Mouse (Mus musculus): ENCODE data around the gene Ccl26. TPM values are rescaled to one million over a fixed set of nuclear protein-coding genes. Genes with fewer than 3 reads are reported as not detected.

Ccl26 gene
- total and polyA plus RNA-seq, 3 experiments = not detected

GRCm38 (mm10) chr5:135527986-135528385 is 35.4 kb downstream of the Ccl26 start:
- H3K4me1 ChIP-seq (ENCODE audit: control insufficient read depth, insufficient read depth, low read length) = peaks cover 34% of the 10 kb centered on the region
- H3K27me3 ChIP-seq (ENCODE audit: control insufficient read depth, insufficient read depth, low read length) = no peaks in the 10 kb centered on the region
- no peaks in the 10 kb centered on the region; the same call in 1 of the 2 replicates for H3K79me2 ChIP-seq (replicated peaks; ENCODE audit: control insufficient read depth, insufficient read depth, low read length)
- no peak overlapping the region for H3K9ac ChIP-seq (ENCODE audit: low read depth, low read length)
- H3K27ac ChIP-seq = peak overlapping the region; percentile 0; the same call in 1 of the 2 replicates
- H3K4me3 ChIP-seq = no peak overlapping the region
- intact Hi-C loops (cut with DNase I) = loop anchor here (2.0 kb wide), 1 partner anchor 17 kb away; the partner anchor contains the start of gene Hip1
- H3K36me3 ChIP-seq (ENCODE audit: control insufficient read depth, insufficient read depth, low read length) = peaks cover 11% of the 10 kb centered on the region
- TF ChIP-seq EP300 (IDR thresholded peaks at IDR 0.05; ENCODE audit: insufficient read depth, low read depth, low read length) (no peak), POLR2A (IDR thresholded peaks at IDR 0.05; ENCODE audit: insufficient read depth, low read depth, low read length) (no peak), CTCF (IDR thresholded peaks at IDR 0.05) (no peak)
- no peak for DNase-seq
- 33% methylated on average over 7 of the region's 7 CpGs for WGBS

DNA sequence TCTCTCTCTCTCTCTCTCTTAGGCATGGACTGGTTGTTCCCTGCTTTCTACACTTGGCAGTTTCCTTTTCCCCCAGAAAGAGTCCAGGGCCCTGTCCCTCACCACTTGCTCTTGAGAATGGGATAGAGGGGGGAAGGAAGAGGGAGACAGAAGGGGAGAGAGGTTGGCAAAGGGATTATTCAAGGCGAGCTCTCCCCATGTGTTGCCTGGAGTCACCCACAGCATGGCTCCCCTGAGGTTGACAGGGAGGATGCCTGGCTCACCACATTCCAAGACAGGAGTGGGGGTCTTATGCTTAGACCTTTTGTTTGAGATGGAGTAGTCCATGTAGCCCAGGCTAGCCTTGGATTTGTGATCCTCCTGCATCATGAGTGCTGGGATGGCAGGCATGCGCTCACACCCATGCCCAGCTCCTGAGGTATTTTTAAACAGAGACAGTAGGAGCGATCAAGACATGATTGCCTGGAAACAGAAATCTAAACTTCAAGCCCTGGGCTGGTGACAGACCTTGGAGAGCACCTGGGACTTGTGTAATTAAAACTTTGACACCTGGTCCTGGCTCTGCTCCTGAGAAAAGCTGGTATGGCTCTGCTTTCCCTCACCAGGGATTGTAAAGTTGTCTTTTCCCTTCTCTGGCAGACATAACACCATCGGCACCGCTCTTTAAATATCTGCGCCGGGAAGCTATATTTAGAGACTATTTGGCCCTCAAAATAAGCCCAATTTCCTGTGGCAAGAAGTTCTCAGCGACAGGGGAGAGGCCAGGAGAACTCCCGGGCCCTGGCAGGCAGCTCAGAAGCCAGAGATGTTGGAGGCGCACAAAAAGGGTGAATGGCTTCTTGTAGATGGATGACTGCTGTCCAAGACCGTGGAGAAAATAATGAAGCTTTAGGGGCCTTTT is 38.5 kb downstream of the Ccl26 start:
- peak overlapping the region; percentile 92 for H3K27ac ChIP-seq
- intact Hi-C loops (cut with DNase I) = no loop called here
- H3K79me2 ChIP-seq (replicated peaks; ENCODE audit: control insufficient read depth, insufficient read depth, low read length) = peaks cover 3% of the 10 kb centered on the region; the same call in 1 of the 2 replicates
- 10% methylated on average over 11 of the region's 11 CpGs for WGBS
- no peaks in the 10 kb centered on the region for H3K27me3 ChIP-seq (ENCODE audit: control insufficient read depth, insufficient read depth, low read length)
- TF ChIP-seq POLR2A (IDR thresholded peaks at IDR 0.05; ENCODE audit: insufficient read depth, low read depth, low read length) = no peak; the same call in 1 of the 2 replicates
- 0 out of 2 replicates have a peak overlapping the region, but pooled peaks have one; percentile 38 for H3K9ac ChIP-seq (ENCODE audit: low read depth, low read length)
- H3K4me3 ChIP-seq = peak overlapping the region; percentile 20; the same call in 1 of the 2 replicates
- H3K4me1 ChIP-seq (ENCODE audit: control insufficient read depth, insufficient read depth, low read length) = peaks cover 24% of the 10 kb centered on the region
- peaks cover 8% of the 10 kb centered on the region for H3K36me3 ChIP-seq (ENCODE audit: control insufficient read depth, insufficient read depth, low read length)
- DNase-seq = peak; percentile 46 to 67

DNA sequence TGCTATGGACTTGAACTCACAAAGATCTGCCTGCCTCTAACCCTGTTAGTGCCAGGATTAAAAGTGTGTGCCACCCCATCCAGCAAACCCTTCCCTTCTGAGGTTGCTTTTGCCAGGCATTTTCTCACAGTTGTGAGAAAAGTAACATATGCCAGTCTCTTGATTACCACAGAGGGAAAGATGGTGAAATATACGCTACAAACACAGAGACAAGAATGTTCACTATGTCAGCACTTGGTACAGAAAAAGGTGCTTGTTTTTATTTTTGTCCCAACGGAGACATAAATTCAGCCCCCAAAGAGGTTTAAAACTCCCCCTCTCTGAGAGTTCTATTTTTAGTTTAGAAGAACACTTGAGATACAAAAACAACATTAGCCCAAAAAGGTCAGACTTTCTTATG is 39.3 kb downstream of the Ccl26 start:
- Histone ChIP-seq H3K27me3 (ENCODE audit: control insufficient read depth, insufficient read depth, low read length) (no peaks in the 10 kb centered on the region), H3K9ac (ENCODE audit: low read depth, low read length) (no peak overlapping the region), H3K4me3 (no peak overlapping the region), H3K36me3 (ENCODE audit: control insufficient read depth, insufficient read depth, low read length) (peaks cover 8% of the 10 kb centered on the region; the same call in 1 of the 2 replicates), H3K79me2 (replicated peaks; ENCODE audit: control insufficient read depth, insufficient read depth, low read length) (peaks cover 3% of the 10 kb centered on the region; the same call in 1 of the 2 replicates), H3K27ac (peak overlapping the region; percentile 92), H3K4me1 (ENCODE audit: control insufficient read depth, insufficient read depth, low read length) (peaks cover 24% of the 10 kb centered on the region)
- DNase-seq = no peak
- intact Hi-C loops (cut with DNase I) = no loop called here
- TF ChIP-seq CTCF (IDR thresholded peaks at IDR 0.05) (no peak), POLR2A (IDR thresholded peaks at IDR 0.05; ENCODE audit: insufficient read depth, low read depth, low read length) (no peak), EP300 (IDR thresholded peaks at IDR 0.05; ENCODE audit: insufficient read depth, low read depth, low read length) (no peak)
- 48% methylated on average over 2 of the region's 2 CpGs for whole genome bisulfite sequencing

- intact Hi-C loops (cut with DNase I) = no loop called here
- peak in 1 of 2 experiments; percentile 51 for DNase-seq
- no peak overlapping the region for H3K9ac ChIP-seq (ENCODE audit: low read depth, low read length)
- no peak overlapping the region; the same call in 1 of the 2 replicates for H3K27ac ChIP-seq
- peaks cover 3% of the 10 kb centered on the region; the same call in 1 of the 2 replicates for H3K79me2 ChIP-seq (replicated peaks; ENCODE audit: control insufficient read depth, insufficient read depth, low read length)
- TF ChIP-seq POLR2A (IDR thresholded peaks at IDR 0.05; ENCODE audit: insufficient read depth, low read depth, low read length) = no peak
- TF ChIP-seq EP300 (IDR thresholded peaks at IDR 0.05; ENCODE audit: insufficient read depth, low read depth, low read length) = no peak
- no peak for TF ChIP-seq CTCF (IDR thresholded peaks at IDR 0.05)
- no peaks in the 10 kb centered on the region for H3K27me3 ChIP-seq (ENCODE audit: control insufficient read depth, insufficient read depth, low read length)
- peaks cover 5% of the 10 kb centered on the region; the same call in 1 of the 2 replicates for H3K36me3 ChIP-seq (ENCODE audit: control insufficient read depth, insufficient read depth, low read length)
- H3K4me1 ChIP-seq (ENCODE audit: control insufficient read depth, insufficient read depth, low read length) = peaks cover 18% of the 10 kb centered on the region
- 48% methylated on average over 9 of the region's 9 CpGs for WGBS
- H3K4me3 ChIP-seq = no peak overlapping the region
Measured at GRCm38 (mm10) chr5:135522111-135522722, 41.2 kb downstream of the Ccl26 start.

- H3K27ac ChIP-seq = no peak overlapping the region
- H3K27me3 ChIP-seq (ENCODE audit: control insufficient read depth, insufficient read depth, low read length) = no peaks in the 10 kb centered on the region
- intact Hi-C loops (cut with DNase I) = no loop called here
- H3K36me3 ChIP-seq (ENCODE audit: control insufficient read depth, insufficient read depth, low read length) = no peaks in the 10 kb centered on the region
- peaks cover 1% of the 10 kb centered on the region; the same call in 1 of the 2 replicates for H3K4me1 ChIP-seq (ENCODE audit: control insufficient read depth, insufficient read depth, low read length)
- H3K79me2 ChIP-seq (replicated peaks; ENCODE audit: control insufficient read depth, insufficient read depth, low read length) = peaks cover 3% of the 10 kb centered on the region; the same call in 1 of the 2 replicates
- TF ChIP-seq POLR2A (IDR thresholded peaks at IDR 0.05; ENCODE audit: insufficient read depth, low read depth, low read length) (no peak), EP300 (IDR thresholded peaks at IDR 0.05; ENCODE audit: insufficient read depth, low read depth, low read length) (no peak), CTCF (IDR thresholded peaks at IDR 0.05) (no peak)
- WGBS = 73% methylated on average over 5 of the region's 5 CpGs
- DNase-seq = no peak
- no peak overlapping the region for H3K9ac ChIP-seq (ENCODE audit: low read depth, low read length)
- H3K4me3 ChIP-seq = no peak overlapping the region
Measured at GRCm38 (mm10) chr5:135517348-135517883, 46.0 kb downstream of the Ccl26 start.

Measured in heart, adult 2 months (tissue).